Mouse (Mus musculus) stomach, embryonic 14.5 days (tissue): ENCODE results near the gene Bean1. TPM values are rescaled to one million over a fixed set of nuclear protein-coding genes. Genes with fewer than 3 reads are reported as not detected.

Experiments
- ATAC-seq: fragments of 200-750 bp; cut with Nextera tagmentation; 2 replicates; pipeline ENCODE4 v1.8.0; 2017; ENCODE audit warnings: low read depth, moderate TSS enrichment; ENCODE audit not compliant: insufficient number of reproducible peaks, insufficient read depth, low FRiP score
- H3K27ac ChIP-seq: fragments of 300-500 bp; sonication (generic); 2 replicates; pipeline ENCODE4 v1.5.1; 2014; ENCODE audit warnings: mild to moderate bottlenecking, low read length, moderate library complexity, mixed read lengths
- H3K27me3 ChIP-seq: fragments of 300-500 bp; sonication (generic); 2 replicates; pipeline ENCODE4 v1.6.1; 2014; ENCODE audit warnings: low read length, control low read depth, mixed read lengths; ENCODE audit not compliant: control insufficient read depth, insufficient read depth
- H3K36me3 ChIP-seq: fragments of 300-500 bp; sonication (generic); 2 replicates; pipeline ENCODE4 v1.6.1; 2014; ENCODE audit warnings: mild to moderate bottlenecking, control low read depth, low read length, moderate library complexity, mixed read lengths; ENCODE audit not compliant: control insufficient read depth, insufficient read depth
- H3K4me1 ChIP-seq: fragments of 300-500 bp; sonication (generic); 2 replicates; pipeline ENCODE4 v1.6.1; 2014; ENCODE audit warnings: low read length, control low read depth, mixed read lengths; ENCODE audit not compliant: control insufficient read depth, insufficient read depth
- H3K4me2 ChIP-seq: fragments of 300-500 bp; sonication (generic); replicated peaks from 2 replicates; pipeline ENCODE4 v1.6.1; 2014; ENCODE audit warnings: low read depth, low read length, control low read depth
- H3K4me3 ChIP-seq: fragments of 300-500 bp; sonication (generic); 2 replicates; pipeline ENCODE4 v1.5.1; 2014; ENCODE audit warnings: low read depth, low read length, control low read depth
- H3K9ac ChIP-seq: fragments of 300-500 bp; sonication (generic); replicated peaks from 2 replicates; pipeline ENCODE4 v1.6.1; 2014; ENCODE audit warnings: low read depth, mild to moderate bottlenecking, control low read depth, low read length, moderate library complexity, mixed read lengths
- H3K9me3 ChIP-seq: fragments of 300-500 bp; sonication (generic); 2 replicates; pipeline ENCODE4 v1.6.1; 2016; ENCODE audit warnings: low read depth, low read length, control low read depth; ENCODE audit not compliant: control insufficient read depth
- WGBS: fragments of 180-500 bp; shearing (Covaris S2); extraction: QIAGEN DNeasy Blood & Tissue Kit; methylation state at CpG from one replicate; pipeline ENCODE4 v1.1.7; 2014; 5-methylcytosine and 5-hydroxymethylcytosine counted together
- polyA plus RNA-seq: library from polyadenylated mRNA; unstranded; fragments of >200 nt; fragmentation: Nextera tagmentation; extraction: Ambion mirVana; gene quantifications from 2 replicates; pipeline ENCODE4 v1.2.1, GENCODE M21; 2014

Bean1 gene
- polyA plus RNA-seq, 1 experiment from 2014 or later = 1.6 TPM

GRCm38 (mm10) chr8:104234573-104234972, 64.3 kb downstream of the Bean1 start:
- Histone ChIP-seq H3K27ac (no peak overlapping the region), H3K27me3 (no peaks in the 10 kb centered on the region), H3K4me3 (no peak overlapping the region), H3K9ac (no peak overlapping the region), H3K36me3 (peaks cover 56% of the 10 kb centered on the region), H3K4me2 (no peak overlapping the region), H3K4me1 (no peaks in the 10 kb centered on the region), H3K9me3 (no peaks in the 10 kb centered on the region)
- 44% methylated on average over 6 of the region's 6 CpGs for WGBS
- ATAC-seq = no peak

GRCm38 (mm10) chr8:104239418-104239861, 69.2 kb downstream of the Bean1 start:
- Histone ChIP-seq H3K4me1 (no peaks in the 10 kb centered on the region), H3K9me3 (no peaks in the 10 kb centered on the region), H3K27ac (no peak overlapping the region), H3K4me2 (no peak overlapping the region), H3K27me3 (no peaks in the 10 kb centered on the region), H3K9ac (no peak overlapping the region), H3K36me3 (peaks cover 54% of the 10 kb centered on the region), H3K4me3 (no peak overlapping the region)
- ATAC-seq = no peak
- 83% methylated on average over 10 of the region's 10 CpGs for WGBS

GRCm38 (mm10) chr8:104242038-104242644, 71.9 kb downstream of the Bean1 start:
- Histone ChIP-seq H3K9me3 (no peaks in the 10 kb centered on the region), H3K9ac (no peak overlapping the region), H3K36me3 (peaks cover 42% of the 10 kb centered on the region), H3K27ac (no peak overlapping the region), H3K4me1 (0 out of 2 replicates have a peak, but pooled peaks cover 4% of the 10 kb centered on the region), H3K4me3 (no peak overlapping the region), H3K27me3 (no peaks in the 10 kb centered on the region), H3K4me2 (no peak overlapping the region)
- no peak for ATAC-seq
- 79% methylated on average over 12 of the region's 12 CpGs for WGBS

- Histone ChIP-seq H3K4me3 (no peak overlapping the region), H3K9me3 (no peaks in the 10 kb centered on the region), H3K4me1 (peaks cover 9% of the 10 kb centered on the region), H3K36me3 (peaks cover 5% of the 10 kb centered on the region; the same call in 1 of the 2 replicates), H3K4me2 (no peak overlapping the region), H3K27ac (no peak overlapping the region), H3K27me3 (no peaks in the 10 kb centered on the region), H3K9ac (no peak overlapping the region)
- no peak for ATAC-seq
- WGBS = 79% methylated on average over 4 of the region's 4 CpGs
Observed at GRCm38 (mm10) chr8:104246621-104247020, 76.4 kb downstream of the Bean1 start.

- Histone ChIP-seq H3K4me3 (peak overlapping the region; percentile 87), H3K36me3 (peaks cover 5% of the 10 kb centered on the region; the same call in 1 of the 2 replicates), H3K27ac (no peak overlapping the region)
Observed at GRCm38 (mm10) chr8:104247054-104247907, 77.0 kb downstream of the Bean1 start.

GRCm38 (mm10) chr8:104247908-104248275, 77.7 kb downstream of the Bean1 start:
- Histone ChIP-seq H3K9ac (peak overlapping the region; percentile 61), H3K36me3 (peaks cover 2% of the 10 kb centered on the region; the same call in 1 of the 2 replicates), H3K27me3 (no peaks in the 10 kb centered on the region), H3K4me2 (peak overlapping the region; percentile 76), H3K27ac (no peak overlapping the region), H3K4me1 (peaks cover 9% of the 10 kb centered on the region), H3K4me3 (peak overlapping the region; percentile 87), H3K9me3 (no peaks in the 10 kb centered on the region)
- no peak for ATAC-seq
- WGBS = 5% methylated on average over 11 of the region's 11 CpGs

More at GRCm38 (mm10) chr8:104247054-104247907, 77.0 kb downstream of the Bean1 start:
- WGBS = 64% methylated on average over 22 of the region's 22 CpGs
- no peak for ATAC-seq
- H3K9ac ChIP-seq = peak overlapping the region; percentile 61; the same call in 1 of the 2 replicates
- peaks cover 9% of the 10 kb centered on the region for H3K4me1 ChIP-seq
- H3K4me2 ChIP-seq = peak overlapping the region; percentile 76
- no peaks in the 10 kb centered on the region for H3K27me3 ChIP-seq
- H3K9me3 ChIP-seq = no peaks in the 10 kb centered on the region

- no peaks in the 10 kb centered on the region for H3K36me3 ChIP-seq
- H3K4me3 ChIP-seq = peak within 1 kb of the TSS; percentile 87
- H3K4me1 ChIP-seq = peaks cover 9% of the 10 kb centered on the region
- H3K27ac ChIP-seq = no peak within 1 kb of the TSS
- peak within 1 kb of the TSS; percentile 61 for H3K9ac ChIP-seq
- H3K9me3 ChIP-seq = no peaks in the 10 kb centered on the region
- peak; percentile 86 for ATAC-seq
- H3K4me2 ChIP-seq = peak within 1 kb of the TSS; percentile 76
- 1% methylated on average over 28 of the region's 28 CpGs for WGBS
- no peaks in the 10 kb centered on the region for H3K27me3 ChIP-seq
Observed at GRCm38 (mm10) chr8:104248276-104248675, 78.0 kb downstream of the Bean1 start, which contains the start of gene Tk2. TSS of gene Tk2 (minus strand) at chr8:104248558.

- H3K9me3 ChIP-seq = no peaks in the 10 kb centered on the region
- WGBS = 85% methylated on average over 7 of the region's 7 CpGs
- H3K4me1 ChIP-seq = peaks cover 9% of the 10 kb centered on the region
- H3K27ac ChIP-seq = no peak overlapping the region
- ATAC-seq = no peak
- H3K9ac ChIP-seq = no peak overlapping the region
- no peaks in the 10 kb centered on the region for H3K36me3 ChIP-seq
- no peak overlapping the region for H3K4me2 ChIP-seq
- H3K4me3 ChIP-seq = no peak overlapping the region
- H3K27me3 ChIP-seq = no peaks in the 10 kb centered on the region
Observed at GRCm38 (mm10) chr8:104249442-104249996, 79.3 kb downstream of the Bean1 start.
